Mouse (Mus musculus) small intestine, adult 2 months (tissue): ENCODE measurements around the gene Eya2.

Source experiments
- CTCF ChIP-seq: fragments of 200-500 bp; IDR thresholded peaks from 2 replicates; pipeline ENCODE4 v1.5.1; 2012; ENCODE audit warnings: low read depth, mild to moderate bottlenecking, control low read depth, inconsistent platforms, low read length, moderate library complexity, mixed read lengths; ENCODE audit not compliant: insufficient replicate concordance, insufficient read length; ENCODE audit errors: extremely low read depth
- POLR2A ChIP-seq: fragments of 200-500 bp; IDR thresholded peaks from 2 replicates; pipeline ENCODE4 v1.6.1; 2012; ENCODE audit warnings: low read depth, mild to moderate bottlenecking, control low read depth, inconsistent platforms, low read length, moderate library complexity

GRCm38 (mm10) chr2:165557278-165557677 is 37.6 kb upstream of the Eya2 start:
- TF ChIP-seq CTCF (no peak), POLR2A (no peak)
